Mouse (Mus musculus) A20 (cell line): ENCODE measurements around the gene Vipr1.
"Not testable (repeated sequence)": the region's sequence is repeated elsewhere in the genome, so short reads cannot be mapped to it uniquely, and the experiment has no call there.

ENCODE experiments used
- DNase-seq: peaks from one replicate; pipeline ENCODE4 v3.0.0-alpha.2; 2011; ENCODE audit warnings: low read depth, low spot score

Vipr1 gene

DNA sequence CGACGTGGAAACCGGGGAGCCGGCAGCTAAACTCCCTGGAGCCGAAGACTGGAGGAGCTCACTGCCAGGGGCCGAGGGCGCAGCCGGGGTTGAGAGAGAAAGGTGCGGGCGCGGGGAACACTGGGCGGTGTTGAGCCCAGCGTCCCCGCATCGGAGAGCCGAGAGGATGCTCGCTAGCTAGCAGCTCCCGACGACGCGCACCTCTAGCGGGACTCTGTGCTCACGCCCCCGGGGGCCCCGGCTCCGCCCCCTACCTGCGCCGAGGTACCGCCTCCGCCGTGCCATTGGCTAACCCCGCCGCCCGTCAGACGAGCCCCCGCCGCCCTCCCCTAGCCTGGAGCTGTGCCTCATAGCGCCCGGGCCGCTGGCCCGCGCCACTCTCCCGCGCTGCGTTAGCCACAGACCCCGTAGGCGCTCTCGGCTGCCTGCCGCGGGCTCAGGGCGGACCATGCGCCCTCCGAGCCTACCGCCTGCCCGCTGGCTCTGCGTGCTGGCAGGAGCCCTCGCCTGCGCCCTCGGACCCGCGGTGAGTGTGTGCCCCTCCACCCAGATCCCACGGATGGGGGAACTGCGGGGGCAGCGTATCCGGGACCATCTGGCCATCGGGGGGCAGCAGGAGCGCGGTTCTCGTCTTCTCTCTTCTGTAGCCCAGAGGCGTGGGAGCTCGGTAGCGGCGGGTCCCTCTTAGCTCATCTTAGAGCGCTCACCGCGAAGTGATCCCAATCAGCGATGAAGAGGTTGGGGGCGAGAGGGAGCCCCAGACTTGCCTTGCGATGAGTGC is at the start of gene Vipr1:
TSS of gene Vipr1 (plus strand) at position 316 of the 781 bp plus-strand sequence.
- peak; percentile 47 for DNase-seq

DNA sequence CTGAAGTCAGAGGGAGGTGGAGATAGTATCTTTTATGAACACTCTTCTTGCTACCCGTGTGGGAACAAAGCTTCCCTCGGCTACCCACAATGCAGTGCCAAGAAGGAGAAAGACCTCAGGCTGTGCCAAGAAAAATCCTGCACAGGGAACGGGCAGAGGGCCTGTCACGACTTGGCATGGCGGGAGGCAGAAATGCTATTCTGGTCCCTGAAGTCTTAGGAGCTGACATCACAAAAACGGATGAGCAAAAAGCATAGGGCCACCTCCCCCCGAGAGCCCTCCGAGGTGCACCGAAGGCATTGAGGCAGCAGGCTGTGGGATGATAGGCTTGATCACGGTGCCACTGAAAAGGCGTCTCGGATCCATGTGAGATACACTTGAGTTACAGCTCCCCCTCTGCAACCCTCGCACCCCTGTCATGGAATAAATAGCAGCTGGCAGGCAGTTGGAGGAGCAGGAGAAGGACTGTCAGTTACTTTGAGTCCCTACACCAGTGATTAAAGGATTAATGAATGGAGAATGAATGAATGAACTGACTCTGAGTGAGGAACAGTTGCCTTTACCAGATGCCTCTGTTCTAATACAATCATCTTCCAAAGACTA is 49.5 kb upstream of the Vipr1 start:
- no peak for DNase-seq

DNA sequence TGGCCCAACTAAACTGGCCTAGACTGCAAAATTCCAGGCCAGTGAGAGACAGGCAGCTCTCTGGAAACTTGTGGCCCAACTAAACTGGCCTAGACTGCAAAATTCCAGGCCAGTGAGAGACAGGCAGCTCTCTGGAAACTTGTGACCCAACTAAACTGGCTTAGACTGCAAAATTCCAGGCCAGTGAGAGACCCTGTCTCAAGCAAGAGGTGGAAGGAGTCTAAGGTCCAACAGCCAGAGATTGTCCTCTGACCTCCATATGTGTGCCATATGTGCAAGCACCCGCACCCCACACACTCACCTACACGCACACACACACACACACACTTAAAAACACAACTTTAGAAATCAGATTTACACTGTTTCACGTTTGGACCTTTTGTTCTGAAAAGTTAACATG is 48.7 kb upstream of the Vipr1 start:
- DNase-seq: not testable (repeated sequence)

DNA sequence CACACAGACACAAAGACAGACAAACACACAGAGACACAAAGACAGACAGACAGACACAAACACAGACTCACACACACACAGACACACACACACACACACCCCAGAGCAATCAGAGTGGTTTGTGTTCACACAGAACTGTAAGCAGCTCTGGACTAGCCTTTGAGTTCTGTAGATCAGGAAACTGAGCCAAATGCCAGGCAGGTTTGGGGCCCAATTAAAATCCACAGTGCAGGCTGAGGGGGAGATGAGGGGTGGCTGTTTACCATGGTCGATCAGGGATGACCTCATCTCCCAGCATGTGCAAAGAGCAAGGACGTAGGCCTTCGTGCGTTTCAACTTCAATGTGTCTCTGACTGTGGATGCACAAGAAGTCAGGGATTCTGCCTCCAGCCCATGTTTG is 47.7 kb upstream of the Vipr1 start:
- DNase-seq: no peak

DNA sequence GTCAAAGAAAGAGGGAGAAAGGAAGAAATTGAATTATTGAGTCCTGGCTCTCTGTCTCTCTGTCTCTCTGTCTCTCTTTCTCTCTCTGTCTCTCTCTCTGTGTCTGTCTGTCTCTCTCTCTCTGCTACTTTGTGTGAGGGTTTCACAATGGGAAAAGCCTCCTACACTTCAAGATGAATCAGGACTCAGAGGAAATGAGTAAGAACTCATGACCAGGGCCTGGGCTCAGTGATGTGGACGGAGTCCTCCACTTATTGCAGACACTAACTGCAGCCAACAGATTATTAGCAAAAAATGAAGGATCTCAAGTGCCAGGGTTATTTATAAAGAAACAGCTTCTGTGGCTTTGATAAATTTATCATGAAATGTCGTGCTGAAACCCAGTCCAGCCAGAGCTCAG is 44.4 kb upstream of the Vipr1 start:
- DNase-seq: no peak

DNA sequence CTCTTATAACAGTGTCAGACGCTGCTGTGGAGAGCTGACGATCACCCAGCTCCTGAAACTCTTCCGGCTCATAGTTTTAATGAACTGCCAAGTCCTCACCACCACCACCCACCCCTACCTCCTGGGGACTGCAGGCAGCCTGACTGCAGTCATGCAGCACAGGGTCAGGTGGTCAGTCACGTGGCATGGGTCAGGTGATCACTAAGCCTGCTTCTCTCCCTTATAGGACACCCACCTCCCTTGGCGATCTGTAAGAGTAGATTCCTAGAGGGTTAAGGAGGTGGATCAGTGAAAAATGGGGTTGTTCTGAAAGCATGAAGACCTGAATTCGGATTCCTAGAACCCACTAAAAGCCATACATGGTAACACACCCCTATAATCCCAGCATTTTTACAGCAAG is 43.0 kb upstream of the Vipr1 start:
- no peak for DNase-seq

DNA sequence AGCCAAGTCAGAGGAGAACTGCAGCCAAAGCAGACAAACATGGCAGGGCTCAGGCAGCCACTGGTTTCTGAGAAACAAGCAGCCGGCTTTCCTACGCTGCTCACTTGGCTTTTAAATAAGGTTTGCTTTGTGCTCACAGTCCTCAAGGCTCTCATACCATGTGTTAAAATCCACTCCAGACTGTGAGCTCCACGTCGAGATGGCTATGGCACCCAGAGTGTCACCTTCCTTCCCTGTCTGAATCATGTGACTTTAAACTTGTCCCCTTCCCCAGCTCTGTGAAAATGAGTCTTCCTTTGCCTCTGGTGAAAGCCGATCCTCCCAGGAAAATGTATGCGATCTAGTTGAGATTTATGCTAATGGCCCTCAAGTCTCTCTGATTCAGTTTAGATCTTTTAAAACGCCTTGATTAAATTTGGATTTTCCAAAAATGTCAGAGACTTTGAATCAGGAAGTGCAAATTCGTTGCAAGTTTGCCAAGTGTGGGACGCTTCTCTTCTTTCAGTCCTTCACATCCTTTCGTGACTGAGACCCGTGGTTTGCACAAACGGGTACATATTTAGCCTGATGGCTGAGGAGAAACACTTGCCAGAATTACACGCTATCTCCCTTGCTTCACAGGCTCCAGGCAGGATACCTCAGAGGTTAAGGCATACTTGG is 42.2 kb upstream of the Vipr1 start:
- no peak for DNase-seq

DNA sequence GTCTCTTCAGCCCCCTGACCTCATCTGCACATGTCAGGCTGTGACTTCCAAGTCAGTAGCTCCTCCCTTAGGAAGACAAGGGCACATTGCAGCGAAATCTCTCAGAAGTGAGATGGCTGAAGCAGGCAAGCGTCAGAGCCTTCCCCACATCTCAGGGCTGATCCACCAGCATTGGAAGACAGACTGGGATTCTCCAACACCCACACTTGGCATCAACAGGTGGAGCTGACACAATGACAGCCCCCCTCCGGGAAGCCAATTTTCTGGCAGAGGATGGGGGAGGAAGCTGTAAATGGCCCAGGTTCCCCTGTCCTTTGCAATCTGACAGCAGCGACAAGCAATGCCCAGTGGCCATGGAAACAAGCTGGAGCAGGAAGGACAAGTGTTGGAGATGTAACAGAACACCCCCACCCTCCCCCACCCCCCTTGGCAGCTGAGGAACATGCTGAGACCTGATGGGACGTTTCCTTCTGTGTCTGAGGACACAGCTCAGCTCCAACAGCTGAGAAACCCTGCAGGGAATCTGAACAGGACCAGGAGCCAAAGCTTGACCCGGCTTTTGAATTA is 41.6 kb upstream of the Vipr1 start:
- no peak for DNase-seq

DNA sequence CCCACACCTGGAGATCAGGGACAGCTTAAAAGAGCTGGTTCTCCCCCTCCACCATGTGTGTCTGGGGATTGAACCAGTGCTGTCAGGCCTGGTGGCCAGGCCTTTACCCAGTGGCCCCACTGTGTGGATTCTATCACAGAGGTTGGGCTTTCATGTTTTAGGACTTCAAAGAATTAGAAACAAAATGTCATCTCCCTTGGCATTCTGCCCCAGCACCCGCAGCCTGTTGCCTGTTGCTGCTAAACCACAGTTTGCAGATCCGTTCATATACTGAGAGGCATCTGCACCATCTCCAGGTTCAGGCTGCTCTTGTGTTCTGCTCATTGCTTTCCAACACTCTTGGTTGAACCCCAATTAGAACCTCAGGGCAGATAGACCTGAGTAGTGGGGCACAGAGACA is 40.1 kb upstream of the Vipr1 start:
- DNase-seq: no peak

DNA sequence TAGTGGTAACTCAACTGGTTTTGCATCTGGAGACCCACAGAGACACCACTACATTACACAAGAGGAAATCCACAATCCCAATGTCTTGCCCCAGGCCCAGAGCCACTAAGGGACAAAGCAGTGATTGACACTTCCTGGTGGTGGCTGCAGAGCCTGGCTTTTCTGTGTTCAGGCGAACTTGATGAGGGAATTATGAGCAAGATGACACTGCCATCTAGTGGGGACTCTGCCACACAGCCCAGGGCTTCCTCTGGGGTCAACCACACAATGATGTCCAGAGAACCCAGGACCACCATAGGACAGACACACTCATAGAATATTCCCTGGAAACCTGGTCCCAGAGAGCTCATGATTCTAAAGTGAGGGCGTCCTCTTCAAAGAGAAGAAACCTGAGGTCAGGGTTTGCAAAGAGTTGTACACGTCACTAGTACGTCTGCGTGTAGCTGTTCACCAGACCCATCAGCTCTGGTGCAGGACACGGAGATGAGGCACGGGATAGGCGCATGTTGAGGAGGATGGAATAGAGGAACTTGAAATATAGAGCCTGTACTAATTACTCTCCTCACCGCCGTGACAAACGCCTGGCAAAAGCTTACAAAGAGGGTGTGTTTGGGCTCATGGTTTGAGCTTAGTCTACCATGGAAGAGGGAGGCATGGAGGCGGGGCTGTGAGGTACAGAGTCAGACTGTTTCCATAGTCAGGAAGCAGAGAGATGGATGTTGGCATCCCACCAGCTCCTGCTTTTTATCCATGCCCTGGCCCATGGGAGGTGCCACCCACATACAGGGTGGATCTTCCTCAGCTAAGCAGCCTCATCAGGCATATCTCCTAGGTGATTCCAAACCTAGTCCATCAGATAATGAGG is 36.9 kb upstream of the Vipr1 start:
- DNase-seq: peak; percentile 70

DNA sequence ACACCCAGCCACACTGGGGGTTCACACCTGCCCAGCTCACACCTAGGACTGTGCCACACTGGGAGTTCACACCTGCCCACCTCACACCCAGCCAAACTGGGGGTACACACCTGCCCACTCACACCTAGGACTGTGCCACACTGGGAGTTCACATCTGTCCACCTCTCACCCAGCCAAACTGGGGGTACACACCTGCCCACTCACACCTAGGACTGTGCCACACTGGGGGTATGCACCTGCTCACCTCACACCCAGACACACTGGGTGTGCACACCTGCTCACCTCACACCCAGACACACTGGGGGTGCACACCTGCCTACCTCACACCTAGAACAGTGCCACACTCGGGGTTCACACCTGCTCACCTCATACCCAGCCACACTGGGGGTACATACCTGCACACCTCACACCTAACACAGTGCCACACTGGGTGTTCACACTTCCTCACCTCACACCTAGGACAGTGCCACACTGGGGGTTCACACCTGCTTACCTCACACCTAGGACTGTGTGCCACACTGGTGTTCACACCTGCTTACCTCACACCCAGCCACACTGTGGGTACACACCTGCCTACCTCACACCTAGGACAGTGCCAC is 35.9 kb upstream of the Vipr1 start:
- DNase-seq: no peak

DNA sequence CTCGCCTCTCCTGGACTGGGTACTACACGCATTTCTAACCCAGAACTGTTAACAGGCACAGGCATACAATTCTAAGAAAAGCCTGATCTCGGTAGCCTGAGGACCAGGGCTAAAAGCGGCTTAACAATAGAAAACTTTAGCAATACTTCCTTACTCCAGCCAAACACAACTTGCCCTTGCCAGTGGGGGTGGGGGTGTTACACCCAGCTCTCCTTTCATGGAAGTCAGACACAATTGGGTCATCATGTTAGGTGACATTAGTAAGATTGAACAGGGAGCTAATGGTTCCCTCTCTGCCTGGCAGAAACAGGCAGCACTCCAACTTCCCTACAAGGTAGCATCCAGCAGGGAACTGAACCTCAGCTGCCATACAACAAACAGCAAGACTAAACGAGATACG is 33.1 kb upstream of the Vipr1 start:
- no peak for DNase-seq

DNA sequence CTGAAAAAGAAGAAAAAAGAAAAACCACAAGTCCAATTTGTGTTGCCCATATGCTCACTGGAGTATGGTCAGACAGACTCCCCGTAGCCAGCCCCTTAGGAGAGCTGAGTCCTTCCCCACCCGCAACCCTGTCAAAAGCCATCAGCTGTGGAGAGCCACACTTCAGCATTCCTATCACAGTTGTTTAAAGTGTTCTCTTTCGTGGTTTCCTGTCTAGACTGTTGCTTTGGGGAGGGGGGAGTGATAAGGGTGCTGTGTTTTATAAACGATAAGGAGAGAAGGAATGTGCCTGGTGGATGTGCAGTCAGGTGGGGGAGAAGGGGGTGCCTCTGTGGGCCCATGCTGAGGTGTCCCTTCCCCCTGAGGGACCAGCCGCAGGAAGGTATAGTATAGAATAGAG is 29.3 kb upstream of the Vipr1 start:
- no peak for DNase-seq

DNA sequence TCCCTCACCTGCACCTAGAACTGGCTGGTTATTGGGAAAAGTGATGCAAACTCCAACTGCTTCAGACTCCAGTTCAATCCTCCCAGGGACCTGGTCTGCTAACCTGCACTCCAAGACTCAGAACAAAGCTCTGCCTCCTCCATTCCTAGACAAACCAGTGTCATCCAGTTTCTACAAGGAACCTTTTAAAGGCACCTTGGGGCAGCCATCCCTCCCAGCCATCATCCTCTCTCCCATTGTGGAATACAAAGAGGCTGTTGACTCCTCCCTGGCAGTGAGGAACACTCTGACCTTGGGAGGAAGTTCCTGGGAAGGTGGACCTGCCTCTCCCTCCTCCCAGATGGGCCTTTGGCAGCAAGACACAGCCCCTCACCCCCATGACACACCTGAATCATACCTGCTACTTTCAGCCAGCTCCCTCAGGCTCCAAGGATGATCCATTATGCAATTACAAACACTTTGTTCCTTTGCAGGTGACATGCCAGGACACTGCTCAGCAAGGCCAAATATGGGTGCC is 28.2 kb upstream of the Vipr1 start:
- no peak for DNase-seq

DNA sequence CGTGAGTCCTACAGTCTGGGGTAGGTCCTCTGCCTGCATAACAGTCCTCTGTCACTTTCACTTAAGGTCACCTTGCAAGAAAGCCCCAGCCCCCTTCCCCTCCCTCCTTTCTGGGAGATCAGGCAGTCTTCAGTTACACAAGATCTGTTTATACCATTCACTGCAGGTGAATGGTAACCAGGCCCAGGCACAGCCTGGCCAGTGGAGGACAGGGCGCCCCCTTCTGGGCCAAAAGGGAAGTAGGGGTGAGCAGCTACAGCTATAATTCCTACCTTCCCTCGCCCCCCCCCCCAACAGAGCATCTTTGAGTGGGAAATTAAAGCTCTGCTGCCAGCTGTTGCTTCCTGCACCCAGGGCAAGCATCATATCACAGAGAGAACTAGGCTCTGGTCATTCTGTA is 26.0 kb upstream of the Vipr1 start:
- DNase-seq: peak; percentile 44

DNA sequence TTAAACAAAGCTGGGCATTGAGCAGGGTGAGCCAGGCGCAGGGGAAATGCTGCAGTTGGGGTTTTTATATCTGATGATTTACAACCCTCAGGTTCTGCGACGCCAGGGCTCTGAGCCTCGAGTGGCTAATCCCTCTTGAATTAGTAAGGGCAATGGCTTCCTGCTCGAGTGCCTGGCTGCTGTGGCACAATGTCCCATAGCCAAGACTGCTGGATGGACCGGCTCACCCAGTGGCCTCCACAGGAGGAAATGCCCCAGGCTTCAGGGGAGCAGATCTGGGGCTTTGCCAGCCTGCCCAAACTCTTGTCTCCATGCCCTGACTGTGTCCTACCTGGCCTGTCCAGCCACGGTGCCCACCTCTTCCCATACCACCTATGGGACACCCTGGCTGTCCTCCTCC is 23.1 kb upstream of the Vipr1 start:
- DNase-seq: no peak

DNA sequence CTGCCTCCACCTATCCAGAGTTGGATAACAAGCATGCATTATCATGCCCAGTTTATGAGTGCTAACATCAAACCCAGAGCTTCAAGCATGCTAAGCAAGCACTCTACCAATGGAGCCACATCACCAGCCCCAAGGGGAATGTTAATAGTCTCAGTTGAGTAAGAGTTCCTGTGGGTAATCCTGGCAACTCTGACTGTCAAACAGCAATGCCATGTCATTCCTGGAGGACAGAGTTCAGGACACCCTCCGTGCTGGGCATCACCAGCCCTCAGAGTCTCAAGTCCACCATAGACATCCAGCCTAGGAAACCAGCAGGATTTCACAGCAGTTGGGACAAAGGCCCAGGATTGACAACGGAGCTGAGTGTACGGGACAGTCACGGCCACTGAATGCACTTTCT is 19.3 kb upstream of the Vipr1 start:
- DNase-seq: no peak

DNA sequence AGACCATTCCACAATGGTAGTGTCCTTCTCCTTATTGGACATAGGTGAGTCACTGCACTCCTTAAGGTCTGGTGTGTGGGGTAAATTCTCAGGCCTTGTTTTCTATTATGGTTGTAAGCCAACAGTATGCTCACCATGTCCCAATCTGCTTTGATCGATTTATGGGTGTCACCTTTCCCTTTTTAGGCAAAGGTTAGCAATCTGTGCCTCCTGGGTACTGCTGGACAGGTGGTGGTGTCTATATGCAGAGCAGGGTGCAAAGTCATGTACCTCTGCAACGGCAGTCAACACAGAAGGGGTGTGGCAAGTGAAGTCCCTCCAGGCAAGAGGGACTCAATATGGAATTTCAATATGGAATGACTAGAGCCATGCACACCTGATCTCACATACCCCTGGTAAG is 17.6 kb upstream of the Vipr1 start:
- no peak for DNase-seq

DNA sequence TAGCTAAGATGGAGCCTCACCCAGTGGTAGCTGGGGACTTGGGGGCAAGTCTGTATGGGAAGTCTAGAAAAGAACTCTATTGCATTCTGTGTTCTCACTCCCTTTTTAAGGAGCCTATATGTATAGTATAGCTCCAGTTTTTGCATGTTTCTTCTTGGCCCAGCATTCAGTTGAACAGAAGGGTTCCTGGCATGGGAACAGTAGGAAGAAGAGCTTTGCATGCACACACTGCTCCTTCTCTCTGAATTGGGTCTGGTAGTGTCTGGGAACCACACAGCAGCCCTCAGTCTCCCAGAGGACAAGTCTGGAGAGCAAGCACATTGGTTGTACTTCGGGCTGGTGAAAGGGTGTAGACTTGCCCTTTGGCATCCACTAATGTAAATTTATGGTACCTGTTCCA is 11.9 kb upstream of the Vipr1 start:
- DNase-seq: no peak

DNA sequence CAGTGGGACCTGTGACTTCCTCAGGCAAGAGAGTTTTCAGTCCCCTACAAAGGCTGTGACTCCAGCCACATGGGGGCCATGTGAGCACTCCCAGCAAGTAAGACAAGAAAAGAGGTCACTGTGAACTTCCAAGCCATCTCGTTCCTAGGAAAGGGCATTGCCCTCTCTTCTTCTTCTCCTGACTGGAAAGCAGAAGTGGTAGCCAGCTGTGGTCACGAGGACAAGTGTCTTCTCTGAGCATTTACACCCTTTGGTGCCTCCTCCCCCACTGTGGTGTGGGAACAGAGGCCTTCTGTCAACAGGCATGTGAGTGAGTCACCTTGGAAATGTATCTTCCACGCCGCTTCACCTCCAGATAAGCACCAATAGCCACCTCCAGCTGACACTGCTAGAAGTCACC is 10.6 kb upstream of the Vipr1 start:
- DNase-seq: no peak

DNA sequence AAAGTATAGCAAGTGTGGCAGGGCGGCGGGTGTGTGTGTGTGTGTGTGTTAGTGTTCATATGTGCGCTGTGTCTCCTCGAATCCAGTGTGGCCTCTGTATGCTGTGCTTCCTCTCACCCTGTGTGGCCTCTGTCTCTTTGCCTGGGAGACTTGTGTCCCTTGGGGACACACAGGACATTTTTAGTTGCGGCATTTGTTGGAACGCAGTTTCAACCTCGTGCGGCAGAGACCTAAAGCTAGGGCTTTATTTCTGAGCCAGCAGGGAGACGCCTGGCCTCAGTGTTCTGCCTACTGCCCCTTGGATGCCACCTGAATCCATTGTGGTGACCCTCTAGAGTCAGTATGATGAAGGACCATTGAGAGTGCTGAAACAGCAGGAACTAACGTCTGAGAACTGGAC is 9.6 kb upstream of the Vipr1 start:
- no peak for DNase-seq
